Mouse (Mus musculus) MEL (cell line): ENCODE measurements around the gene 2610528J11Rik. TPM values are rescaled to one million over a fixed set of nuclear protein-coding genes. Genes with fewer than 3 reads are reported as not detected.
A peak's percentile ranks its signal among the peaks of the same experiment; 100 is the strongest.

ENCODE experiments used
- DNase-seq: peaks from one replicate; pipeline ENCODE4 v3.0.0; 2011; ENCODE audit warnings: low read depth, low spot score
- H3K27ac ChIP-seq: 2 replicates; pipeline ENCODE4 v1.5.1; 2012; ENCODE audit warnings: low read depth, mild to moderate bottlenecking, control low read depth, low read length, moderate library complexity; ENCODE audit not compliant: control insufficient read depth
- H3K27me3 ChIP-seq, 2 experiments: fragments of 150-350 bp in 1 of 2; sonication (generic) in 1 of 2; 2 replicates each; pipeline ENCODE4 v1.6.1; 2012; ENCODE audit warnings: low read length in 2 of 2, mild to moderate bottlenecking in 2 of 2, improper control_type of control experiment in 1 of 2, moderate library complexity in 1 of 2; ENCODE audit not compliant: insufficient read depth in 2 of 2, control insufficient read depth in 1 of 2
- H3K36me3 ChIP-seq, 2 experiments: 2 replicates each; pipeline ENCODE4 v1.6.1; 2012 to 2014; ENCODE audit warnings: low read length in 2 of 2, improper control_type of control experiment in 1 of 2, inconsistent platforms in 1 of 2, mild to moderate bottlenecking in 1 of 2; ENCODE audit not compliant: insufficient read depth in 2 of 2, control insufficient read depth in 1 of 2
- H3K4me1 ChIP-seq, 2 experiments: fragments of 150-350 bp in 1 of 2; sonication (generic) in 1 of 2; 2 replicates each; pipeline ENCODE4 v1.6.1; 2012; ENCODE audit warnings: low read length in 2 of 2, improper control_type of control experiment in 1 of 2, mild to moderate bottlenecking in 1 of 2; ENCODE audit not compliant: insufficient read depth in 2 of 2, control insufficient read depth in 1 of 2
- H3K4me3 ChIP-seq, 2 experiments: fragments of 150-350 bp in 1 of 2; sonication (generic) in 1 of 2; 2 replicates each; pipeline ENCODE4 v1.5.1; 2012; ENCODE audit warnings: low read depth in 2 of 2, low read length in 2 of 2, mild to moderate bottlenecking in 2 of 2, moderate library complexity in 2 of 2, control low read depth in 1 of 2, improper control_type of control experiment in 1 of 2; ENCODE audit not compliant: control insufficient read depth in 1 of 2, insufficient read depth in 1 of 2
- H3K79me2 ChIP-seq: 2 replicates; pipeline ENCODE4 v1.6.1; 2012; ENCODE audit warnings: mild to moderate bottlenecking, low read length, moderate library complexity; ENCODE audit not compliant: control insufficient read depth, poor library complexity, insufficient read depth
- H3K9ac ChIP-seq: 2 replicates; pipeline ENCODE4 v1.6.1; 2012; ENCODE audit warnings: low read depth, mild to moderate bottlenecking, control low read depth, low read length, moderate library complexity; ENCODE audit not compliant: control insufficient read depth, poor library complexity, severe bottlenecking
- H3K9me3 ChIP-seq: fragments of 150-350 bp; sonication (generic); replicated peaks from 2 replicates; pipeline ENCODE4 v1.6.1; 2012; ENCODE audit warnings: mild to moderate bottlenecking, low read length, improper control_type of control experiment, moderate library complexity; ENCODE audit not compliant: insufficient read depth
- CHD2 ChIP-seq: IDR thresholded peaks from 2 replicates; pipeline ENCODE4 v1.6.1; 2011; ENCODE audit warnings: low read length, improper control_type of control experiment
- CTCF ChIP-seq, 3 experiments: IDR thresholded peaks in 2 of 3; conservative IDR thresholded peaks in 1 of 3; 2 replicates each; pipeline ENCODE4 v1.5.1; 2011 to 2012; ENCODE audit warnings: low read length in 3 of 3, low read depth in 2 of 3, mild to moderate bottlenecking in 2 of 3, improper control_type of control experiment in 1 of 3, inconsistent platforms in 1 of 3, mixed read lengths in 1 of 3, moderate library complexity in 1 of 3; ENCODE audit not compliant: control insufficient read depth in 1 of 3, insufficient read depth in 1 of 3, poor library complexity in 1 of 3, severe bottlenecking in 1 of 3
- GATA1 ChIP-seq: IDR thresholded peaks from 2 replicates; pipeline ENCODE4 v1.6.1; 2011; ENCODE audit warnings: low read depth, low read length, improper control_type of control experiment
- MEF2A ChIP-seq: IDR thresholded peaks from 2 replicates; pipeline ENCODE4 v1.6.1; 2014; ENCODE audit warnings: low read depth, mild to moderate bottlenecking, inconsistent platforms, low read length, improper control_type of control experiment; ENCODE audit not compliant: poor library complexity, insufficient replicate concordance, severe bottlenecking; ENCODE audit errors: extremely low read depth
- MYB ChIP-seq: IDR thresholded peaks from 2 replicates; pipeline ENCODE4 v1.6.1; 2011; ENCODE audit warnings: mild to moderate bottlenecking, low read depth, low read length, improper control_type of control experiment
- MYC ChIP-seq: IDR thresholded peaks from 2 replicates; pipeline ENCODE4 v1.6.1; 2011; ENCODE audit warnings: low read depth, mild to moderate bottlenecking, low read length, improper control_type of control experiment, moderate library complexity
- RAD21 ChIP-seq: IDR thresholded peaks from 2 replicates; pipeline ENCODE4 v1.6.1; 2011; ENCODE audit warnings: mild to moderate bottlenecking, low read depth, low read length, improper control_type of control experiment
- RCOR1 ChIP-seq: IDR thresholded peaks from 2 replicates; pipeline ENCODE4 v1.6.1; 2012; ENCODE audit warnings: low read depth, mild to moderate bottlenecking, inconsistent platforms, low read length, improper control_type of control experiment
- TAL1 ChIP-seq: IDR thresholded peaks from 2 replicates; pipeline ENCODE4 v1.6.1; 2012; ENCODE audit warnings: mild to moderate bottlenecking, inconsistent platforms, low read length, moderate library complexity, mixed read lengths
- polyA plus RNA-seq, 2 experiments: library from polyadenylated mRNA; stranded (reverse) in 1 of 2; unstranded in 1 of 2; fragments of >175 nt in 1 of 2; fragments of >200 nt in 1 of 2; gene quantifications; 2 replicates each; pipeline versions ENCODE4 v1.2.1 to v1.2.4; 2012; ENCODE audit warnings: low replicate concordance in 2 of 2, low read depth in 1 of 2; ENCODE audit not compliant: insufficient read length in 2 of 2, insufficient read depth in 1 of 2, missing spikeins in 1 of 2
- total RNA-seq: library from RNA; depleted of rRNA; stranded (reverse); fragments of 300-350 nt; gene quantifications from 2 replicates; pipeline ENCODE4 v1.2.3, GENCODE M21; 2012

Gene 2610528J11Rik
- total and polyA plus RNA-seq, 3 experiments: not detected

GRCm38 (mm10) chr4:118516699-118517496, 9.9 kb upstream of the 2610528J11Rik start:
- Histone ChIP-seq H3K4me3 (no peak overlapping the region), H3K36me3 (no peaks in the 10 kb centered on the region), H3K4me1 (no peaks in the 10 kb centered on the region), H3K79me2 (no peaks in the 10 kb centered on the region), H3K27ac (no peak overlapping the region), H3K27me3 (peaks cover 2 to 7% of the 10 kb centered on the region in 2 experiments; a peak in 3 of 4 replicates), H3K9me3 (no peaks in the 10 kb centered on the region), H3K9ac (no peak overlapping the region)
- DNase-seq: peak; percentile 37
- TF ChIP-seq RCOR1: peak; percentile 50
- no peak for TF ChIP-seq TAL1
- TF ChIP-seq GATA1: 0 out of 2 replicates have a peak, but pooled peaks have one; percentile 3

- Histone ChIP-seq H3K36me3 (no peaks in the 10 kb centered on the region), H3K9me3 (no peaks in the 10 kb centered on the region), H3K9ac (no peak overlapping the region), H3K4me3 (no peak overlapping the region), H3K27me3 (peaks cover 4 to 7% of the 10 kb centered on the region in 2 experiments; a peak in 3 of 4 replicates), H3K79me2 (no peaks in the 10 kb centered on the region), H3K27ac (no peak overlapping the region), H3K4me1 (no peaks in the 10 kb centered on the region)
- TF ChIP-seq MYB: no peak
- no peak for TF ChIP-seq CHD2
- TF ChIP-seq MEF2A: no peak
- no peak for DNase-seq
Measured at GRCm38 (mm10) chr4:118517497-118518146, 9.2 kb upstream of the 2610528J11Rik start.

- H3K79me2 ChIP-seq: no peaks in the 10 kb centered on the region
- no peak overlapping the region for H3K27ac ChIP-seq
- no peaks in the 10 kb centered on the region for H3K9me3 ChIP-seq
- no peak for TF ChIP-seq CTCF (IDR thresholded peaks at IDR 0.05 in 2 of 3, conservative IDR thresholded peaks at IDR 0.05 in 1 of 3; ENCODE audit: control insufficient read depth in 1 of 3, insufficient read depth in 1 of 3, low read depth in 2 of 3, low read length in 3 of 3, poor library complexity in 1 of 3, severe bottlenecking in 1 of 3)
- no peak for TF ChIP-seq GATA1
- TF ChIP-seq RCOR1: no peak
- TF ChIP-seq MYC: no peak
- TF ChIP-seq RAD21: no peak
- H3K4me1 ChIP-seq: no peaks in the 10 kb centered on the region
- DNase-seq: no peak
- peaks cover 4 to 7% of the 10 kb centered on the region in 2 experiments; a peak in 3 of 4 replicates for H3K27me3 ChIP-seq
- no peak overlapping the region for H3K4me3 ChIP-seq
- no peak overlapping the region for H3K9ac ChIP-seq
- no peaks in the 10 kb centered on the region for H3K36me3 ChIP-seq
Measured at GRCm38 (mm10) chr4:118518208-118518607, 8.6 kb upstream of the 2610528J11Rik start.
